Mouse (Mus musculus) thymus, postnatal 36 days (tissue): Measurements from ENCODE around the gene Mrps21.
"Not testable (repeated sequence)": the region's sequence is repeated elsewhere in the genome, so short reads cannot be mapped to it uniquely, and the experiment has no call there.

Source experiments
- DNase-seq, 2 experiments: peaks; one replicate each; pipeline ENCODE4 v3.0.0; 2022; ENCODE audit warnings: mixed read lengths in 2 of 2

Gene Mrps21

GRCm38 (mm10) chr3:95891211-95892065 is 20.1 kb upstream of the Mrps21 start, which contains the start of gene BC028528:
BC028528 (minus strand) TSS chr3:95892005.
- no peak for DNase-seq

- DNase-seq = no peak
Measured at GRCm38 (mm10) chr3:95889664-95890063, 18.3 kb upstream of the Mrps21 start.

- DNase-seq = no peak
Measured at GRCm38 (mm10) chr3:95887596-95887995, 16.3 kb upstream of the Mrps21 start.

DNA sequence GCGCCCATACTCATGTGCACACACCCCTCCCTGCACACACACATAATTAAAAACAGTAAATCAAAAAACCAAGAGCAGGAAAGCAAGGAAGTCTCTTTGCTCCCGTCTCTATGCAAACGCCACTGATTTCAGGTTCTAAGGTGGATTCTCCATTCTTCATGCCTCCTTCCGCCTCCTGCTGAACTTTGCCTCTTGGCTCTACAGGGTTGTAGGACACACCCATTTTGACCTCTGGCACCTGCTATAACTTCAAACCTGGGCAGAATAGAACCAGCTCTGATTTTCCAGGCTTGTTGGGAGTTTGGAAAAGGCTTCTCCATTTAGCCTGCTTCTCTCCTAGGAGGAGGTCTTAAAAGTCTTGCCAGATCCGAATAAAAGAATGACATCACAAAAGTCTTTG is 13.1 kb upstream of the Mrps21 start:
- no peak for DNase-seq

DNA sequence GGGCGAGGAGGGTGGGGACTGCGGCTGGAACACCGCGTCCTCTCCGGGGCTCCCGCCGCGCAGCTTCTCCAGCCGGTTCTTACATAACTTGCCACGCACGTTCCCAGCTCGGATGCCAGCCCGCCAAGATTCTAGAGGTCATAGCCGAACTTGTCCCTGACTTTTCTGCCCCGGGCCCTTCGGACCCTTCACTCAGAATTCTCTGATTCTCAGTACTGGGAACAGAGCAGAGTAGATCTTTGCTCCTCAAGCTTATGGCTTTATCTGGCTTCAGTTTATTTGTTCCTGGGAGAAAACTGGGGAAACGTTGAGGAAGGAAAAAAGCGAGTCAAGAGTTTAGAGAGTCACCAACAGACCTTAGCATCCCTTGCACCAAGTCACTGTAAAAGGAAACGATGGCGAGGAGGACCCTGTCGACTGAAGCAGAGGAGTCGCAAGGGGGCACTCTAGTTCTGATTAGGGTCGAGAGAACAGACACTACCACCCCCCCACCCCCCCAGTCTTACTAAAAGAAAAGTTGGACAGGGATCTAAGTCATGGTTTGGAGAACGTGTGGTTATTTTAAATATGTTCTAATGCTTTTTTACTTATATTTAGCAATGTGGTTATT is 11.6 kb upstream of the Mrps21 start:
- DNase-seq = peak; percentile 73 to 75

DNA sequence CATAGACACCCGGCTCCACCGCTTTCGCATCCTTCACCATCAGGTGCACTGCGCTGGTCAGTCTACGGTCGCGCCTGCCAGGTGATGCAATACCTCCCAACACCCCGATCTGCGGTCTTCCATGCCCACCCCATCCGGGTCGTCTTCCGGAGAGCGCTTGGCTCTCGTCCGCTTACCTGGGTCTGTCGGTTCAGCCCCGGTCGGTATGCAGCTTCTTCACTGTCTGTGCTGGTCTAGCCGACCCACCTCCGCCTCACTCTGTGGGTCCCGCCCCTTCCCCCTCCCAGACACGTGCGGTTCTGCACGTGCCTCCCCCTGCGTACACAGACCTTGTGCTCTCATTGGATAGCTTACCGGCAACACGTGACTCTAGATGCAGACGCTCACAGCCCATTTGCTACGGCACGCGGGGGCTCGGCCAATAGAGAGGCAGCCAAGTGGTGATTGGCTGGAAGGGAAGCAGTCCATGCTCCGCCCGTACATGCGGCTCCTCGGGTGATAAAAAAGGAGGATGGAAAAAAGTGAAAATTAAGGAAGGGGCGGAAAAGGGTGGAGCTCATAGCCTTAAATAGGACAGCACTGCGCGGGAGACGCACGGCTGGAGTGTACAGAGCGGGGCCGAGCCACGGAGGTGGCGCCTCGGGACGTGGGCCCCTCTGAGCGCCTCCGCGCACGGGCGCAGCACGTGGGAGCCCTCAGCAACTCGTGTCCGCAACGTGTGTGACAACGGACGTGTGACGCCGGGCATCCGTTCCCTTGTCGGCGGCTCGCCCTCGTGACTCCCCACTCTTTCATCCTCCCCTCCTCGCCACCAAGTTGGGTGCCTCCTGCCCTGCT is 10.9 kb upstream of the Mrps21 start, which contains the start of gene Ciart:
Ciart (minus strand) TSS at position 273 of the 837 bp plus-strand sequence.
- DNase-seq = peak; percentile 83 to 91

GRCm38 (mm10) chr3:95879063-95879462 is 7.7 kb upstream of the Mrps21 start:
- DNase-seq = no peak

GRCm38 (mm10) chr3:95872048-95872447 is 729 bp upstream of the Mrps21 start:
- no peak for DNase-seq

DNA sequence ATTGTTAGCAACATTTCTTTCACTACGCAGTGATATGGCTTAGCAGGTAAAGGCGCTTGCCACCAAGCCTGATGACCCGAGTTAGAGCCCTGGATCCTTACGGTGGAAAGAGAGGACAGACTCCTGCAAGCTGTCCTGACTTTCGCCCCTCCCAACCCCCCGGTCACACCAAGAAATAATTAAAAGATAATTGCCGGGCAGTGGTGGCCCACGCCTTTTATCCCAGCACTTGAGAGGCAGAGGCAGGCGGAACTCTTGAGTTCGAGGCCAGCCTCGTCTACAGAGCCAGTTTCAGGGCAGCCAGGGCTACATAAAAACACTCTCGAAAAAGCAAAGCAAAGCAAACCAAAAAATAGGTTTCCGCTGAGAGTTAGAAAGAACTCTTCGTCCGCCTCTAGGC is 343 bp downstream of the Mrps21 start:
- no peak for DNase-seq

GRCm38 (mm10) chr3:95867408-95867807 is 3.9 kb downstream of the Mrps21 start:
- DNase-seq = no peak

DNA sequence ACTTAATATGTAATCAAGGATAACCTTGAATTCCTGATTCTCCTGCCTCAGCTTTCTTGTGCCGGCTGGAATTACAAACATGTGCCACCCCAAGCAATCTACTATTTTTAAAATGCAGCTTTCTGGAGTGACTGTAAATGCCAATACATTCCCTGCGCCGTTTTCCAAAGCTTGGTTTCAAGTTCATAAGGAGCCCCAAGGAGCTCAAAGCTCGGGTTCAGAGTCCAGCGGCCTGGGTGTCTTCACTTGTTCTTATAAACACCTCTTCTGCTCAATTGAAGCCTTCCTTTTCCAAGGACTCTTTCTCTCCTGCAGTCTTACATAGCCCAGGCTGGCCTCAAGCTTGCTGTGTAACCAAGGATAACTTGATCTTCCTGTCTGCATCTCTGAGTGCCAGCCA is 5.2 kb downstream of the Mrps21 start:
- DNase-seq = no peak

- DNase-seq = no peak
Measured at GRCm38 (mm10) chr3:95865571-95865970, 5.7 kb downstream of the Mrps21 start.

- no peak for DNase-seq
Measured at GRCm38 (mm10) chr3:95865050-95865449, 6.3 kb downstream of the Mrps21 start.

- no peak for DNase-seq
Measured at GRCm38 (mm10) chr3:95863578-95863977, 7.7 kb downstream of the Mrps21 start.

GRCm38 (mm10) chr3:95861796-95862195 is 9.5 kb downstream of the Mrps21 start:
- DNase-seq = peak; percentile 41 to 52

GRCm38 (mm10) chr3:95861216-95861615 is 10.1 kb downstream of the Mrps21 start:
- peak; percentile 18 to 29 for DNase-seq

DNA sequence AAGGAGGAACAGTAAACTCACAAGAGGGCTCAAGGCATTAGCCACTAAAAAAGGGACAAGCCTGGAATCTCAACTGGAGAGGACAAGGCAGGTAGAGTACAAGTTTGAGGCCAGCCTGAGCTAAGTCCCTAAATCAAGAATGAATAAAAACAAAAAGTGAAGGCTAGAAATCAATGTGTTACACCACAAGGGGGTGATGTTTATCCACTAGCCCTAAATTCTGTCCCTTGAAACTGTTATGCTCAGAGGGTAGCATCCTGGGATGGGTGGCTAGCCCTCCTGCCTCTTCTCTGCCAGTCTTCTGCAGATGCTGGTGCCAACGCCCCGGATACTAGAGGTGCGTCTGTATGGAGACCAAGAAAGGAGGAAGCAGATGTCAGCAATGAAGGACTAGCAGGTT is 11.0 kb downstream of the Mrps21 start:
- DNase-seq = no peak

DNA sequence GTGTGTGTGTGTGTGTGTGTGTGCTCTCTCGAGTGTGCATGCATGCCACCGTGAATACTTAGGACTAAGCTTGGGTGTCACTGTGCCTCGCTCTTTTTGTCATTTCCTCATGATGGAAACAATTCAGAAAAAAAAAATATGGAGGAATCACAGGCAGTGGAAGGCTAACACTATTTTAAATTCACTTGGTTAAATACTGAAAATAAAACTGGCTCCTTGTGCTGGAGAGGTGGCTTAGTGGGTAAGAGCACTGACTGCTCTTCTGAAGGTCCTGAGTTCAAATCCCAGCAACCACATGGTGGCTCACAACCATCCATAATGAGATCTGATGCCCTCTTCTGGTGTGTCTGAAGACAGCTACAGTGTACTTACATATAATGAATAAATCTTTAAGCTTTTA is 13.0 kb downstream of the Mrps21 start:
- DNase-seq = not testable (repeated sequence)

- DNase-seq = not testable (repeated sequence)
Measured at GRCm38 (mm10) chr3:95857050-95857449, 14.3 kb downstream of the Mrps21 start.

DNA sequence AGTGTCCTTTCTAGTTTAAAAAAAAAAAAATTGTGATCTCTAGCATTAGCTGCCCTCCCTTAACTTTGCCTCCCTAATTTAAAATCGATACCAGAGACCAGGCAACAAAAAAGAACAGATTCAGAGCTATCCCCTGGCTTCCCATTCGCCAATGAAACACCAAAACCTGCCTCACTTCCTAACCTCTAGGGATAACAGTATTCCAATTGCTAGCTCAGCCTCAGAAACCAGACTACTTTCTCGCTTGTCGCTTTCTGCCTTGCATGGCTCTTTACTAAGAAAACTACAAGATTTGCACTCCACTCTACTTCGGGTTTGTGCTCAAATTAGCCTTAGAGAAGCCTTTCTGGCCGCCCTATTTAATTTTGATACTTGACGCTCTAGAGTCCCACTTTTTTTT is 15.2 kb downstream of the Mrps21 start:
- DNase-seq = no peak

DNA sequence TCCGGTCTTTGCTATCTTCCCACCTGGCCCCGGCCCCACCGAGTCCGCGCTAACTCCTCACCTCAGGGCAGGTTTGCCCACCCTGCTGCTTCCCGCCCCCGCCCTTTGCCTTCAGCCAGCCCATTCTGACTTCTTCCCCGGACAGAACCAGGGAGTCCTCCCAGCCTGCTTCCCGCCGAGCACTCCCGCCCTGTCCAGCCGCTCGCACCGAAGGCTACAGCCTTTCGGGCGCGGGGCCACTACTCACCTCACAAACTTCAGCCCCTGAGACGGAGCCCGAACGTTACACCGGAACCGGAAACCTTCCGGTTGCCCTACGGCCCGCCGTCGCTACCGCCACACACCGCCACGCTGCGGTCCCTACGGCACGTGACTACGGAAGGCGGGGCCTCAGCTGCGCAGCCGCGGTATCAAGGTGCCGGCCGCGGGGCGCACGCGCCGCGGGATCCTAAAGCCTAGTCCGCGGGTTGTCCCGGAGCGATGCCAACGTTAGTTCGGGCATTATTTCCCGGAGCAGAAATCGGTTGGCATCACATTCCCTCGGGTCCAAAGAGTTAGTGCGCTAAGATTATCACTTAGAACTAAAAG is 15.7 kb downstream of the Mrps21 start, which contains the start of gene Prpf3:
Prpf3 (minus strand) TSS at position 384 of the 588 bp plus-strand sequence.
- DNase-seq = peak; percentile 93

- no peak for DNase-seq
Measured at GRCm38 (mm10) chr3:95851317-95851716, 20.0 kb downstream of the Mrps21 start.

- DNase-seq = no peak
Measured at GRCm38 (mm10) chr3:95850611-95851010, 20.7 kb downstream of the Mrps21 start.
